Mouse (Mus musculus): ENCODE data around the gene Krt6b.
"Not testable (repeated sequence)": the region's sequence is repeated elsewhere in the genome, so short reads cannot be mapped to it uniquely, and the experiment has no call there.

Krt6b gene

DNA sequence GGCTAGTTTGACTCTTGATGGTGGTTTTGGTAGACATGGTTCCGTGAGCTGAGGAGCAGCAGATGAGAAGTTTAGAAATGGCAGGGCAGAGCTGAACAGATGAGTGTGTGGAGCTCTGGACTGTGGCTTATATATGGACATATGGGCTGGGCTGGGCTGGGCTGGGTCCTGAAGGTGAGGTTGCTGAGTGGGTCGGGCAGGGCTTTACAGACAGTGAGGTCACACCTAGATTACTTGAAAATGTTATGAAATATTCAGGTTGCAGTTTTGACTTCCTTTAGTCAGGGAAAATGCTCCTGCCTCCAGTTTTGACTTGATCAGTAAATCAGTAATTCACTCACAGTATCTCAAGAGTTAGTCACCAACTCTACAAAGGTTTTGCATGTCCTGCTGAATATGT lies at the start of gene Krt6b:
TSS of gene Krt6b (minus strand) at position 101 of the 400 bp plus-strand sequence.
- DNase-seq (ENCODE audit: low read depth, low spot score) = no peak

DNA sequence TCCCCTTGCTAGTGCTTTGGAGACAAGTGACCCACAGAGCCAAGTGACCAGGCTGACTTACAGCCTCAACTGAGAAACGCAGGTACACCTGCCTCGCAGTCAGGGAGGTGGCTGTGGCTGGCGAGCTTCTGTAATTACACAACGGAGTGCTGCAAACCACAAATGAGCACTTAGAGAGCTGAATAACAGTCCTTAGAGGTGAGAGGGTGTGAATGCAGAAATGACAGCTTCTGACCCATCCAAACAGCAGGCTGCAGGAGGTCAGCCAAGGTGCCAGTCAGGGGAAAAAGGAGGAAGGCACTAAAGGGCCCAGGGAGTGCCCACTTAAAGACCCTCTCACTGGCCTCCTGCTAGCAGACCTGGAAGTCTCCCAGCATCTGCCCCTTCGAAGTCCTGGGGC lies 44.6 kb upstream of the Krt6b start:
- DNase-seq (ENCODE audit: low read depth, low spot score) = no peak

DNA sequence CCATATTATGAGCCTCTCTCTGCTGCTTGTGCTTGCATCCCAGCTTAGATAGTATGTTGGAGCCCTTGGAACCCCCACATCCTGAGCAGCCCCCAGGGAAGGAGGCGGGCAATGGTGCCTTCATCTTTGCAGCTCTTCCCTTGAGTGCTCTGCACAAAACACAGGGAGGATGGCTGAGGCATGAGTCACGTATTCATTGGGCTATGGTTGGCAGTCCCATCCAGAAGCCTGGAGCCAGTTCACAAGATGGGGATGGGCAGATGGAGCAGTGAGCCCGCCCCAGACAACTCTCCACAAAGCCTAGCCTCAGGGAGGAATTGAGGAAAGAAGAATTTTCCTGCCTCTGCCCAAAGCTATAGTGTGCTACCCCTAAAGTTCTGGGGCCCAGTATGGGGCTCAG lies 35.7 kb upstream of the Krt6b start:
- no peak for DNase-seq (ENCODE audit: low read depth, low spot score)

DNA sequence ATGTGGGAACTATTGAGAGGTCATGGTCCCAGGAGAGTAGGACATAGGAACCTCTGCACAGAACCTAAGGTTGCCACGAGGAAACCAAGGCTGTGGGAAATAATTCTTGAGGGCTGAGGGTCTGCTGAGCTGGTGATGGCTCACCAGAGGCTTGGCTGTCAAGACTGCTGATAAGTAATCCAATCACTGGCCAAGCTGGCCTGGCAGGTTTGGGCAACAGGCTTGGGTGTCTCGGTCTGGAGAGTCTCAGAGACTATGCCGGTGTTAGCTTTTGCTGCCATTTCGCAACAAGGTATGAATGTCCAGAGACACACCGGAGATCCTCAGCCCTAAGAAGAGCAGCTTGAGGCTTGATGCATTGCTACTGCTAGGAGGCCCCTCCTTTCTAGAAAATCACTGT lies 34.3 kb upstream of the Krt6b start:
- no peak for DNase-seq (ENCODE audit: low read depth, low spot score)

DNA sequence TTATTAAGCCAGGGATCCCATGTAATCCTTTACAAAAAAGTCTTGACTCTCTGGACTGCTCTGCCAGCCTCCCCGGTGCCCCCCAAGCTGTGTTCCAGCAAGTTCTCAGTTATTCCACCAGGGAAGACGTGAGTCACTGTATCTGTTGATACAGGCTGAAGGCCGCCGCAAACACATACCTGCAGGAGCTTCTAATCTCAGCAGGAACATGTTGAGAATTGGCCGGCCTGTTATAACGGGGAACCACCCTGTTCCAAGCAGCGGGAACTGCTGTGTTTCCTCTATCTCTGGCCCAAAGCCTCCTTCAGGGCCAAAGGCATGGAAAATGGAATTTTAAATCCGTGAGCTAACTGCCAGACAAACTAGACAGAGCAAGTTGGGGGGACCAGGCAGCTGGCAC lies 33.6 kb upstream of the Krt6b start:
- no peak for DNase-seq (ENCODE audit: low read depth, low spot score)

DNA sequence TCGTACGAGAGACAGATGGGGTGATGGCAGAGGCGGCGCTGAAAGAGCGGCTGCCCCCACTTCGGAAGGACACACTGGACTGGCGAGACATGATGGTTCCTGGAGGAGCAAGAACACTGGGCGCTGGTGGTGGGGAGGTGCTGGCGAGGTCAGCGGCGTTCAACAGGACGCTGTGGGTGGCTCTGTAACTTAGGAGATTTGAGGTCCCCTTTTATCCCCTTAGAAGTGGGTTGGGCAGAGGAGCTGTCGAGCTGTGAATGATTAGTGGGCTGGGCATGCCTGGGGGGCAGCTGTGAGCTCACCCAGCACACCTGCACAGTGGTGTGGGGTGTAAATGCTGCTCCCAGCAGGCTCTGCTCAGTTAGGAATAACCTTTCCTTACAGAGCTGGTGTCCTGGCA lies 32.6 kb upstream of the Krt6b start, which contains the start of gene Krt5:
TSS of gene Krt5 (minus strand) at position 179 of the 400 bp plus-strand sequence.
- DNase-seq (ENCODE audit: low read depth, low spot score) = no peak

DNA sequence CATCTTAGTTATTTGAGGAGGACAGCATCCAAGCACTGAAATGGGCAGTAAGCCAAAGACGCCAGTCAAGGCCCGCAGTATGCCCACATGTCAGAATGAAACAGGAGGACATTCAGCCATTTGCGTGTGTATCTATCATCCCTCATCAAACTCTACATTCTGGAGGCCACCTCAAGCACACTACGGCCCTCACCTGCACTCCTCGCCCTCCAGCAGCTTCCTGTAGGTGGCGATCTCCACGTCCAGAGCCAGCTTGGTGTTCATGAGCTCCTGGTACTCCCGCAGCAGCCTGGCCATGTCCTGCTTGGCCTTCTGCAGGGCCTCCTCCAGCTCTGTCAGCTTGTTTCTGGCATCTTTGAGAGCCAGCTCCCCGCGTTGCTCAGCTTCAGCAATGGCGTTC lies 28.6 kb upstream of the Krt6b start:
- no peak for DNase-seq (ENCODE audit: low read depth, low spot score)

DNA sequence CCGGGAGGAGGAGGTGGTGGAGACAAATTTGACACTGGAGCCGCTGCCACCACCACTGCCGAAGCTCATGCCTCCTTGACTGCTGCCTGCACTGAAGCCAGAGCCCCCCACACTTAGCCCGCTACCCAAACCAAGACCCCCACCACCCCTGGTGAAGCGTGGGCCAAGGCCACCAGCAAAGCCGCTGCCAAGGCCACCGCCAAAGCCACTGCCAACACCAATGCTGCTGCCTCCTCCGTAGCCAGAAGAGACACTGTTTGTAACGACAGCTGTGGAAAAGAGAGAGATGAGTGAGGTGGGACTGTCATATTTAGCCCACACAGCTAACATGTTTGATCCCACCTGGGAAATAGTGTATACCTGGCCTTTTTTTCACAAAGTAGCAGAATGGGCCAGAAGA lies 27.4 kb upstream of the Krt6b start:
- DNase-seq (ENCODE audit: low read depth, low spot score) = no peak

DNA sequence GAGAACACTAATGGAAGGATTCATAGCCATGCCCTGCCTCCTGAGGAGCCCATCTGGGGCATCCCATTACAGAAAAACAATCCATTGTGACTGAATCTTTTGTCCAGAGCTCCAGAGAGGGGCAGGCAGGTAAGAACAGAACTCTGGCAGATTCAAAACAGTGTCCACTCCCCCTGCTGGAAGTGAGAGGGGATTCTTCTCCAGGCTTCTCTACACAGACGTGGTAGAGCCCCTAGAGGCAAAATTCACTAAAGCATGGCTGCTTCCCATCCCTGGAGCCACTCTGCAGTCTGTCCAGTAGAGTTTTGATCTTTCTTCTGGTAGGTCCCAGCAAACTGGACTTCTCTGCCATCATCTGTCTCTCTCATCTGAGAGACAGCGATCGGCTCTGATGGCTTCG lies 24.0 kb upstream of the Krt6b start:
- no peak for DNase-seq (ENCODE audit: low read depth, low spot score)

DNA sequence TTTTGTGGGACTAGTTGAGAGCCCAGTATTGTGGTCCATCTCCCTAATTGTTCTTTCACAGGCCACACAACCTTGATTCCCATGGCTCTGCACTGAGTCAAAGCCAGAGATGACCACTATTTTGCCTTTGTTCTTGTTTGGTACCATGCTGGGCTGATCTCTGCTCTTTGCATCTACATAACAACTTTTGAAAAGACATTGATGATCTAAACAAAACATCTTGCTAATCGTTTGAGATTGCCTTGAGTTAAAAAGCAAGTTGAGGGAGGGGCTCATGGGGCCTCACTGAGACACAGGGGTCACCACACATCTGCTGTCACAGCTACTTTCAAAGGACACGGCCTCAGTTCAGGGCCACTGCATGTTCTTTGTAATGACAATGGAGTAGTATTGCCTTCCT lies 22.3 kb upstream of the Krt6b start:
- DNase-seq (ENCODE audit: low read depth, low spot score) = no peak

DNA sequence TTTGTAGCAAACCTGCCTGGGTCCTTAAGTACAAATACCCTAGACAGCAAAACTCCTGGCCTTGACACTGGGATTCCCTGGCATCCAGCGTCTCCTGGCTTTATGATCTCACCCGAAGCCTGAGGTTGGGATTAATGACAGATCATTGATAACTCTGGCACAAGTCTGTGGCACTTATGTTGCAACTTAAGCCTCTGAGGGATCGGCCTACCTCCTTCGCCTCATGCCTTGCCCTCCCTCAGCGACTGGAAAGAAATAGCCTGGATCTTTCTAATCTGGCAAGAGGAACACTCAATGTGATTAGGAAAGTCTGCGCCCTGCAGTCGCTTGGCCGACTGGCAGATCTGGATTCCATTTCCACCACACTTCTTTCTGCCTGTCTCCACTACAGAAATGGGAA lies 19.8 kb upstream of the Krt6b start:
- no peak for DNase-seq (ENCODE audit: low read depth, low spot score)

DNA sequence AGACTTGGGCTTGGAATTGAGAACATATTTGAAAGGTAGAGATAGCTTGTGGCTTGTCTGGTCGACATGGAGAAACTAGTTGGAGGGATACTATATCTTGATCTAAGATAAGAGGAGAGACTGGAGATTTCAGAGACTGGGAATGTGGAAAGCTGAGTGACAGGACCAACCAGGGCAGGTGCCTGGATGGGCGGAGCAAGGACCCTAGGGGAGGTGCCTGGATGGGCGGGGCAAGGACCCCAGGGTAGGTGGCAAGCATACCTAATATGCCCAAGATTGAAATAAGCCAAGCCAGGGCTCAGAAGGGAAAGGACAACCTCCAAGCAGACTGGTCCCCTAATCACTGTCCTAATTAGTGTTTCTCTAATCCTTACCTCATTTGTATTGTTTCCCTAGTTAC lies 19.1 kb upstream of the Krt6b start:
- no peak for DNase-seq (ENCODE audit: low read depth, low spot score)

DNA sequence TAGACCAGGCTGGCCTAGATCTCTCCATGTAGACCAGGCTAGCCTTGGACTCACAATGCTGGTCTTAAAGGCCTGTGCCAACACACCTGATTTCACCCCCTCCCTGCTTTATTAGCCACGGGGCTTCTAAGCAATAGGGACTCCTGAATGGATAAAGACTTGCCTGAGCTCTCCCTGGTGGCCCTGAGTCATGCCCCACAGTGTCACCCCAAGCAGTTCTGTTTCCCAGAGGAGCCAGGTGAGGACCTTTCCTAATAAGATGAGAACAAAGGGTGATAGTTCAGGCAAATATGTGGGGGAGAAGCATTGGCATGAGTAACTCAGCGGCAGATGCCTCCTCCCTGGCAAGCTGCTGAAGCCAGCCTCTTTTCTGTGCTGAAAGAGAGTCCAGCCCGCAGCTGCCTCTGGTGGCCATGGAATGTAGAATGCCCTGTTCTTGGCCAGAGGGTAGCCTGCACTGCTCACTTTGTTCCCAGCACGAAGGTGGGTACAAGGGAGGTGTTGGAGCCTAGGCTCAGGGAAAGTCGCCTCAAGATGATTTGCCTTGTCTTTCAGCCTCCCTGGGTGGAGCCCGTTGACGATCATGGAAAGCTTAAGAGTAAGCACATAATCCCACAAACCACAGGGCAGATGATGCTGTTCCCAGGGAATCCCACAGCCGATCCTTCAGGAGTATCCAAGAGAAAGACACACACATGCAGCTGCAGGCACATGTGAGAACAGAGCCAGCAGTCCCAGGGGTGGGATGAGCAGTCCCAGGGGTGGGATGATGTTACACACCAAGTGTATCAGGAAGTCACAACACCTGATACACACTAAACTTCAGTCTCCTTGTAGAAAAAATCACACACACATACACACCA lies 17.5 kb upstream of the Krt6b start:
- DNase-seq (ENCODE audit: low read depth, low spot score) = no peak

DNA sequence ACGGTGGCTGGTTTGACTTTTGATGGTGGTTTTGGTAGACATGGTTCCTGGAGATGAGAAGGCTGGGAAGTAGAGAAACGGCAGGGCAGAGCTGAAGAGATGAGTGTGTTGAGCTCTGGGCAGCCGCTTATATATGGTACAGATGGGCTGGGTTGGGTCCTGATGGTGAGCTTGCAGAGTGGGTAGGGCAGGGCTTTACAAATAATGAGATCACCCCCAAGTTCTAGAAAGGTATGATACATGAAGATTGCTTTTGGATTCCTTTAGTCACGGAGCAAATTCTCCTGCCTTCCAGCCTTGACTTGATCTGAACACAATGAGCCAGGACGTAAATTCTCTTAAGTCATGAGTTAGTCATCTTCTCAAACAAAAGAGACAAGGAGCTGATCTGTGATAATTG lies 14.1 kb upstream of the Krt6b start, which contains the start of gene Krt6a:
TSS of gene Krt6a (minus strand) at position 101 of the 400 bp plus-strand sequence.
- DNase-seq (ENCODE audit: low read depth, low spot score) = no peak

DNA sequence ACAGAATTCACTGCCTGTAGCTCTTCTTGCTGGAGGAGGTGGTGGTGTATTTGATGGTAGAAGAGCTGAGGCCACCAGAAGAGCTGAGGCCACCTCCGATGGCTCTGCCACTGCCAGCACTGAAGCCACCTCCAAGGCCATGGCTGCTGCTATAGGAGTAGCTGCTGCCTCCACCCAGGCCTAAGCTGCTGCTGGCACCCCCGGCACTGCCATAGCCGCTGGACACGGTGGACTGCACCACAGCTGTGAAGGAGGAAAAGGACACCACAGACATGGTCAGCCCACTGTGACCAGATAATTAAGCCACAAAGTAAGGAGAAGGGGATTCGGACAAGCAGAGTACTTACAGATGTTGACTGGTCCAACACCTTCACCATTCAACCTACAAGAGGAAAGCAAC lies 10.4 kb upstream of the Krt6b start:
- not testable (repeated sequence) for DNase-seq (ENCODE audit: low read depth, low spot score)

DNA sequence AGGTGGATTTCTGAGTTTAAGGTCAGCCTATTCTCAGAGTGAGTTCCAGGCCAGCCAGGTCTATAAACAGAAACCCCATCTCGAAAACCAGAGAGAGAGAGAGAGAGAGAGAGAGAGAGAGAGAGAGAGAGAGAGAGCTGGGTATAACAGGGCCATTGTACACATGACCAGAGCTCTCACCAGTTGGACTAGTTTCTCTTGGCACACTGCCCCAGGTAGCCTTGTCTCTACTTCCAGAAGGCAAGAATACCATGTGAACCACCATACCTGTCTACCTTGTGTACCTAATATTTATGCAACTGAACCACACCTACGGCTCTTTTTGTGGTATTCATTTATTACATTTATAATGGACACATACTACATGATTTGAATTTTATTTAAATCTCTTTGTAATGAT lies 8.1 kb upstream of the Krt6b start:
- no peak for DNase-seq (ENCODE audit: low read depth, low spot score)

DNA sequence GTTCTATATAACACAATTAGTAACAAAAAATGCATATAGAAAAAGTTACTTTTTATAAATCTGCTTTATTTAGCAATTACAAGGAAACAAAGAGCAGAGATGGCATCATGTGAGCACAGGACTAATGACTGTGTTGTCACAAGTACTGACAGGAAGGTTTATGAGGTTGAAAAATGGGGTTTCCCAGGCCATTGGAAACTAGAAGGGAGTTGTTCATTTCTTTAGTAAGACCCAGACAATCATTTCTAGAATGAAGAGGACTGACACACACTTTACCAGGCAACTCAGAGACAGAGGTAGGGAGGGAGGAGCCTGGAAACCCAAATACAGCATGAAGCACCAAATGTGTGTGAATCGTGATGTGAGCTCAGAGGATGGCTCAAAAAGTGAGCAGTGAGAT lies 4.1 kb downstream of the Krt6b start:
- no peak for DNase-seq (ENCODE audit: low read depth, low spot score)

DNA sequence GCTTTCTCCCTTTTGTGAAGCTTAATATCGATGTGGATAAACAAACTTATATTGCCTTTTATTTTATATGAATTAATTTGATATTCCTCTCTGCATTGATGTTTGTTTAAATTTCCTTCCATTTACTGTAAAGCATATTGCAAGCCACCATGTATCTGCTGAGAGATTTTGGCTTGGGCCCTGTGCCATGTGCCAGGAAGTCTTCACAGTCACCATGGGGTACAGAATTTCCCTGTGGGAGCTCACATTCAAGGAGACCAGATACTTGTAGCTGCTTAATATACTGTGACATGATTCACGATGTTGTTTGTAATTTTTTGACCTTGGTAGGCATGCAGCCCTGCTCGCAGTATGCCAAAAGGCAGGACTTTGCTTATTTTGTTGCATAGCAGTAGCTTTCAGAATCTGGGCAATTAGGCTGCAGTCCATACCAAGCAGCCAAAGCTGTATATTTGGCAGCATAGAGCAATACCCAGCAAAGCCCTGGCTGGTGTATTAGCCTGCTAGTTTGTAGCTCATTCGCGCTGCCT lies 27.3 kb downstream of the Krt6b start:
- DNase-seq (ENCODE audit: low read depth, low spot score) = no peak

DNA sequence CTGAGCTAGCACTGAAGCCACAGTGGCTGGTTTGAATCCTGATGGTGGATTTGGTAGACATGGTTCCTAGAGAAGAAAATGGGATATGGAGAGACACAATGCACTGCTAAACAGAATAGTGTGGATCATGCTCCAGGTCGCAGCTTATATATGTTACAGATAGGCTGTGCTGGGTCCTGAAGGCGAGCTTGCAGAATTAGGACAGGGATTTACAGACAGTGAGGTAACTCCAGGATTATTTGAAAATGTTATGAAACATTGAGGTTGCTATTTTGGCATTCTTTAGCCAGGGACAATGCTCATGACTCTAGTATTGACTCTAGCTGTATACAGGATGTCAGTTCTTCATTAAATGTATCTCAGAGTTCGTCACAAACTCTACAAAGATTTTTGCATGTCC lies 32.8 kb downstream of the Krt6b start, which contains the start of gene Gm5478:
TSS of gene Gm5478 (minus strand) at position 101 of the 400 bp plus-strand sequence.
- DNase-seq (ENCODE audit: low read depth, low spot score) = no peak

DNA sequence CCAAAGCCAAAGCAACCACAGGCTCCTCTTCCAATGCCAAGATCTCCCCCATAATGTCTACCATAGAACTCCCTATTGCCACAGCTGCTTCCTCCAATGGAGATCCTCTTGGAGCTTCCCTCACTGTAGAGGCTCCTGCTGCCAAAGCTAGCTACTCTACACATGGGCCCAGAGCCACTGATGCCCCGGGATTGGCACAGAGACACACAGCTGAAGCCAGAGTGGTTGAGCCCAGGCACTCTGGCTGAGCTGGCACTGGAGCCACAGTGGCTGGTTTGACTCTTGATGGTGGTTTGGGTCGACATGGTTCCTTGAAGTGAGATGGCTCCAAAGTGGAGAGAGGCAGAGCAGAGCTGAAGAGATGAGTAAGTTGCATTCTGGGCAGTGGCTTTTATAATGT lies 52.2 kb downstream of the Krt6b start, which contains the start of gene Gm5414:
TSS of gene Gm5414 (minus strand) at position 305 of the 400 bp plus-strand sequence.
- no peak for DNase-seq (ENCODE audit: low read depth, low spot score)

Data from c-Kit-negative CD71-positive TER-119-positive erythroid progenitor cells, embryonic 14.5 days (primary cell).